Mouse (Mus musculus) midbrain, embryonic 15.5 days (tissue): ENCODE data around the gene BC030499. TPM values are rescaled to one million over a fixed set of nuclear protein-coding genes. Genes with fewer than 3 reads are reported as not detected.

Experiments used
- ATAC-seq: fragments of 200-750 bp; cut with Nextera tagmentation; replicated peaks from 2 replicates; pipeline ENCODE4 v1.8.0; 2017; ENCODE audit warnings: moderate TSS enrichment
- H3K27ac ChIP-seq: fragments of 300-500 bp; sonication (generic); 2 replicates; pipeline ENCODE4 v1.5.1; 2015; ENCODE audit warnings: mild to moderate bottlenecking, inconsistent platforms
- H3K27me3 ChIP-seq: fragments of 300-500 bp; sonication (generic); replicated peaks from 2 replicates; pipeline ENCODE4 v1.6.1; 2015; ENCODE audit warnings: inconsistent platforms
- H3K36me3 ChIP-seq: fragments of 300-500 bp; sonication (generic); replicated peaks from 2 replicates; pipeline ENCODE4 v1.6.1; 2015; ENCODE audit warnings: inconsistent platforms
- H3K4me1 ChIP-seq: fragments of 300-500 bp; sonication (generic); 2 replicates; pipeline ENCODE4 v1.6.1; 2015; ENCODE audit warnings: inconsistent platforms
- H3K4me2 ChIP-seq: fragments of 300-500 bp; sonication (generic); 2 replicates; pipeline ENCODE4 v1.6.1; 2015; ENCODE audit warnings: inconsistent platforms, mild to moderate bottlenecking, moderate library complexity
- H3K4me3 ChIP-seq: fragments of 300-500 bp; sonication (generic); 2 replicates; pipeline ENCODE4 v1.5.1; 2015; ENCODE audit warnings: mild to moderate bottlenecking, inconsistent platforms
- H3K9ac ChIP-seq: fragments of 300-500 bp; sonication (generic); 2 replicates; pipeline ENCODE4 v1.6.1; 2015; ENCODE audit warnings: mild to moderate bottlenecking, inconsistent platforms
- H3K9me3 ChIP-seq: fragments of 300-500 bp; sonication (generic); 2 replicates; pipeline ENCODE4 v1.6.1; 2016; ENCODE audit warnings: inconsistent platforms
- WGBS: fragments of 180-500 bp; shearing (Covaris S2); methylation state at CpG from one replicate; pipeline ENCODE4 v1.1.7; 2015; ENCODE audit warnings: mixed read lengths; 5-methylcytosine and 5-hydroxymethylcytosine counted together
- polyA plus RNA-seq: library from polyadenylated mRNA; unstranded; fragments of >200 nt; fragmentation: Nextera tagmentation; extraction: Ambion mirVana; gene quantifications from 2 replicates; pipeline ENCODE4 v1.2.1, GENCODE M21; 2015

The BC030499 gene
- polyA plus RNA-seq, 1 experiment from 2014 or later: 0.28 TPM

DNA sequence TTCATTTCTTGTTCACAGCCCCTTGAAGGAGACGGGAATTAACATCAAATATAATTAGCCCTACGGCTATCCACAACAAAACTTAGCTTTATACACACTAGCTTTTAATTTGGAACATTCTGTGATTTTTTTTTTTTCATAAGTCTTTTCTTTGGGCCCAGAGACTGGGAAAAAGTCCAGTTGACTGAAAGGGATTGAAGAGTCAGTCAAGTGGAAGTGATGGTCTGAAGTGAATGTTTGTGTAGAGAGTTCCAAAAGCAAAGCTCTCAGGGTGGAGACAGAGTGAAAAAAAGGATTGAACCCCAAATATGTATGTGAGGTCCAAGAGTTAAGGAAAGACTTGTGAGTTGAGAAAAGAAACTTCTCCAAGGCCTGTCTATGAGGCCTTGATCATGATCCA lies 27.8 kb downstream of the BC030499 start:
- Histone ChIP-seq H3K4me2 (no peak overlapping the region), H3K27ac (no peak overlapping the region), H3K9me3 (no peaks in the 10 kb centered on the region), H3K4me1 (peaks cover 4% of the 10 kb centered on the region; the same call in 1 of the 2 replicates), H3K36me3 (0 out of 2 replicates have a peak, but pooled peaks cover 3% of the 10 kb centered on the region), H3K27me3 (no peaks in the 10 kb centered on the region), H3K9ac (no peak overlapping the region), H3K4me3 (no peak overlapping the region)
- ATAC-seq: no peak
- 81% methylated on average over 2 of the region's 2 CpGs for WGBS

DNA sequence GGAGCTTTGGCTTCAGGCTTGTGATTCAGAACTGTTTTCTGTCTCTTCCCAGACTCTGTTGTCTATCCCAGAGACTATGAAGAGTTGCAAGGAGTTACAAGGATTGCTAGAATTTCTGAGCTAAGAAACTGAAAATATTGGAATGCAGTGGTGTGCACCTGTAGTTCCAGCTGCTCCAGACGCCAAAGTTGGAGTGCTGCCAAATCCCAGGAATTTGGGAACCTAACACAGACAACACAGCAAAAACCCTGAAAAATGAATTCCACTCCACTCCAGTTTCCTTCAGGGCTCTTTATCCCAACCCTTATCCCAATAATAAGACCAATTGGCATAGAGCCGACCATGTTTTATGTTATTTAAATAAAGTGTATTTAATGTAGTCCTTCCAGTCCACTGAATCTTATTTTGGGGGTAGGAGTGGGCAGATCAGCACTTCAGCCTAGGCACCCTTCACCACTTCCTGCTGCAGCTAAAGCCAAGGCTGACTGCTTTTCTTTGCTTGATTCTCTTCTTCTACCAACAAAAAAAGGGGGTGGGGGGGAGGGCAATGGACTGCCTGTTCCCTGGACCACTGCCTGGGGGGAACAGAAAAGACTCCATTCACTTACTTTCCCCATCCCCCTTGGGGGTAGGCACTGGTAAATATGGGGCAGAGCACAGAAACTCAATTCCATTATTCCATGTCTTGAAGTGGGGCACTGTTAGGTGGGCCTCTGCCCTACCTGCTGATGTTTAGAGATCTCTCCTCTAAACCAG lies 31.6 kb downstream of the BC030499 start:
- Histone ChIP-seq H3K4me1 (peaks cover 4% of the 10 kb centered on the region; the same call in 1 of the 2 replicates), H3K9me3 (no peaks in the 10 kb centered on the region), H3K36me3 (0 out of 2 replicates have a peak, but pooled peaks cover 3% of the 10 kb centered on the region), H3K9ac (no peak overlapping the region), H3K4me2 (peak overlapping the region; percentile 36), H3K27ac (peak overlapping the region; percentile 48; the same call in 1 of the 2 replicates), H3K27me3 (no peaks in the 10 kb centered on the region), H3K4me3 (peak overlapping the region; percentile 16; the same call in 1 of the 2 replicates)
- ATAC-seq: peak; percentile 28; the same call in 1 of the 2 replicates
- 56% methylated on average over 2 of the region's 2 CpGs for WGBS

DNA sequence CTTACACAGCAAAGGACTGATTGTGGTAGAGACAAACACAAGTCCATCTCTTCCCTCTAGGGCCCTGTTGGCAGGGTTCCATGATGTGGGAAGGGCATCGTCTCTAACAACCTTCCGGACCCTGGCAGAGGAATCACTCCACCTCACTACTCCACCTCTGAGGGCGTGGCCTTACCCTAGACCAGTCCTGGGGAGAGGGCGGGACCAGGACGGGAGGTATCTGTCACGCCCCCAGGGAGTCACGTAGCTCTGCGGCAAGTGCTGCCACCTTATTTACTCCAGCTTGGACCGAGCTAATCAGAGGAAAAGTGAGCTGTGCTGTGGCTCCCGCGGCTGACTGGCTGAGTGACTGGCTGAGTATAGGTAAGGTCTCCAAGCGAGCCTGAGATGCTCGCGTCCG lies 32.2 kb downstream of the BC030499 start, which contains the start of gene Aldoc:
Gene Aldoc (plus strand): TSS at position 109 of the 400 bp plus-strand sequence.
- 0 out of 2 replicates have a peak, but pooled peaks cover 3% of the 10 kb centered on the region for H3K36me3 ChIP-seq
- peak within 1 kb of the TSS; percentile 48 for H3K27ac ChIP-seq
- peaks cover 4% of the 10 kb centered on the region; the same call in 1 of the 2 replicates for H3K4me1 ChIP-seq
- peak; percentile 90 for ATAC-seq
- no peak within 1 kb of the TSS for H3K9ac ChIP-seq
- H3K27me3 ChIP-seq: no peaks in the 10 kb centered on the region
- H3K9me3 ChIP-seq: no peaks in the 10 kb centered on the region
- WGBS: 7% methylated on average over 15 of the region's 15 CpGs
- H3K4me3 ChIP-seq: peak within 1 kb of the TSS; percentile 16
- H3K4me2 ChIP-seq: peak within 1 kb of the TSS; percentile 36

GRCm38 (mm10) chr11:78324000-78324785 lies 33.6 kb downstream of the BC030499 start:
- Histone ChIP-seq H3K4me2 (0 out of 2 replicates have a peak overlapping the region, but pooled peaks have one; percentile 6), H3K27me3 (no peaks in the 10 kb centered on the region), H3K36me3 (0 out of 2 replicates have a peak, but pooled peaks cover under 1% of the 10 kb centered on the region), H3K4me3 (no peak overlapping the region), H3K27ac (0 out of 2 replicates have a peak overlapping the region, but pooled peaks have one; percentile 48), H3K4me1 (peaks cover 9% of the 10 kb centered on the region), H3K9ac (no peak overlapping the region), H3K9me3 (no peaks in the 10 kb centered on the region)
- 87% methylated on average over 15 of the region's 15 CpGs for WGBS
- ATAC-seq: no peak

DNA sequence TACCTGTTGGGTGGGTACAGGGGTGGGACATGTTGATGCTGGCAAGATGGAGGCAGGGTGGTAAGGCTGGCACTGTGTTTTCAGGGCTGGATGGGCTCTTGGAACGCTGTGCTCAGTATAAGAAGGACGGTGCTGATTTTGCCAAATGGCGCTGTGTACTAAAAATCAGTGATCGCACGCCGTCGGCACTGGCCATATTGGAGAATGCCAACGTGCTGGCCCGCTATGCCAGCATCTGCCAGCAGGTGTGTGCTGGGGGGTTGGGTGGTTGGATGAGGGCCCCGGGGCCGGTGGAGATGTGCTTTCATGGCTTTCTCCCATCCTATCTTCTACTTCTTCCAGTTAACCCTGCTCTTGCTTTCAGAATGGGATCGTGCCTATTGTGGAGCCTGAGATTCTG lies 34.3 kb downstream of the BC030499 start:
- no peak for ATAC-seq
- Histone ChIP-seq H3K36me3 (no peaks in the 10 kb centered on the region), H3K4me2 (no peak overlapping the region), H3K9ac (no peak overlapping the region), H3K9me3 (no peaks in the 10 kb centered on the region), H3K27ac (no peak overlapping the region), H3K4me3 (no peak overlapping the region), H3K4me1 (peaks cover 15% of the 10 kb centered on the region), H3K27me3 (no peaks in the 10 kb centered on the region)
- WGBS: 94% methylated on average over 12 of the region's 12 CpGs

DNA sequence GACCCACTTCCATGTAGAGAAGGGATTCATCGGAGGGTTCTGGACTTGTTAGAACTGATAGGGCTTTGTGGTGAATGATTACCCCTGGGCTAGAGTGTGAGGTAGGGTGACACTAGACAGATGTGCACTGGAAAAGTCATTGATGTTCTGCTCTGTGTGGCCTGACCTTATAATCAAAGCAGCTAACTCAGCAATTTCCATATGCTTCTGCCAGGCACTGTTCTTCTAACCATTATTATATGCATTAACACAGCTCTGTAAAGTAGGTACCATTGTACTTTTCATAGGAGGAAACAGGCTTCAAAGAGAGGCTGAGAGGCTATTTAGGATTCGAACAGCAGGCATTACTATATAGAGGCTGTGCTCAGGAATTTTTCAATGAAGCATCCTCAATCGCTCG lies 36.6 kb downstream of the BC030499 start:
- H3K27ac ChIP-seq: no peak overlapping the region
- no peak overlapping the region for H3K9ac ChIP-seq
- H3K9me3 ChIP-seq: no peaks in the 10 kb centered on the region
- H3K36me3 ChIP-seq: no peaks in the 10 kb centered on the region
- no peak overlapping the region for H3K4me3 ChIP-seq
- no peak for ATAC-seq
- H3K4me2 ChIP-seq: no peak overlapping the region
- peaks cover 15% of the 10 kb centered on the region for H3K4me1 ChIP-seq
- no peaks in the 10 kb centered on the region for H3K27me3 ChIP-seq
- WGBS: 89% methylated on average over 4 of the region's 4 CpGs

- Histone ChIP-seq H3K36me3 (0 out of 2 replicates have a peak, but pooled peaks cover 3% of the 10 kb centered on the region), H3K9me3 (no peaks in the 10 kb centered on the region), H3K27me3 (no peaks in the 10 kb centered on the region), H3K4me3 (peak within 1 kb of the TSS; percentile 96), H3K27ac (peak within 1 kb of the TSS; percentile 68), H3K9ac (peak within 1 kb of the TSS; percentile 84), H3K4me1 (peaks cover 13% of the 10 kb centered on the region), H3K4me2 (peak within 1 kb of the TSS; percentile 88)
- ATAC-seq: peak; percentile 97
- WGBS: 13% methylated on average over 37 of the region's 37 CpGs
These were observed 37.2 kb downstream of the BC030499 start, which contains the start of gene Pigs for GRCm38 (mm10) chr11:78327634-78328511. Pigs (plus strand) TSS chr11:78328415.

DNA sequence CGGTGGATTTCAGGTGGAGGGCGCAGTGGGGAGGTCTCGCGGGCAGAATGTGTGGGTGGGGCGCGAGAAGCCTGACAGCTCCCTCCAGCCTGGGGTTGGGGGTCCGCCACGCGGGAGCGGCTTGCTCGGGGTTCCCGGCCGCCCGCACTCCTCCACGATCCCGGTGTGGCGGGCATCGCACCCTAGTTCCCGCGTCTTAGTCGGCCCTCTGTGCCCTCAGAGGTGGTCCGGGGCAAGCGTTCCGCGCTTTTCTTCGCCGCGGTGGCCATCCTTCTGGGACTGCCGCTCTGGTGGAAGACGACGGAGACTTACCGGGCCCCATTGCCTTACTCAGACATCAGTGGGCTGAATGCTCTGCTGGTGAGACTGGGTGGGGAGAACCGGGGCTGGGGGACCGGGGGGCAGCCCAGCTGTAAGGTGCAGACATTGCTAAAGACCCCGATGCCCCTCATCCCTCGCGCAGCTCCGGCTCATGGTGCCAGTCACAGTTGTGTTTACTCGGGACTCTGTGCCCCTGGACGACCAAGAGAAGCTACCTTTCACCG lies 37.9 kb downstream of the BC030499 start:
- H3K4me2 ChIP-seq: peak overlapping the region; percentile 88
- WGBS: under 1% methylated on average over 41 of the region's 41 CpGs
- H3K4me3 ChIP-seq: peak overlapping the region; percentile 96
- peak overlapping the region; percentile 84 for H3K9ac ChIP-seq
- peaks cover 11% of the 10 kb centered on the region for H3K4me1 ChIP-seq
- peaks cover 9% of the 10 kb centered on the region; the same call in 1 of the 2 replicates for H3K36me3 ChIP-seq
- ATAC-seq: peak; percentile 46
- no peaks in the 10 kb centered on the region for H3K9me3 ChIP-seq
- H3K27me3 ChIP-seq: no peaks in the 10 kb centered on the region
- H3K27ac ChIP-seq: peak overlapping the region; percentile 66

DNA sequence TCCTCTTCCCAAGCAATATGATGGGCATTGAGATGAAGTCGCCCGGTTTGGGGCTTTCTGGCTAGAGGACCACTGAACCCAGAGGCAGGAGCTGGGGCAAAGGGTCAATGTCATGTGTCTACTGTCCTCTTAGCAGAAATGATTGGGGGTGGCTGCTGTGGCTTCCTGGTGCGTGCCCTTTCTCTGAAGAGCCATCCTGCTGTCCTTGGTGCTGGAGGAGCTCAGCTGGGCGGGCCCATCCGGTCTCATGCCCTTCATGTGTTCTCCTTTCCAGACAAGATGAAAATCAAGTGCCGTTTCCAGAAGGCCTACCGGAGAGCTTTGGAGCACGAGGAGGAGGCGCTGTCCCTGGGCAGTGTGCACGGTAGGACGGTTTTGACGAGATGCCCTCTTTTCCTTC lies 42.0 kb downstream of the BC030499 start:
- no peak overlapping the region for H3K9ac ChIP-seq
- ATAC-seq: no peak
- no peaks in the 10 kb centered on the region for H3K9me3 ChIP-seq
- H3K27me3 ChIP-seq: no peaks in the 10 kb centered on the region
- no peak overlapping the region for H3K27ac ChIP-seq
- peaks cover 11% of the 10 kb centered on the region for H3K4me1 ChIP-seq
- no peak overlapping the region for H3K4me2 ChIP-seq
- WGBS: 95% methylated on average over 12 of the region's 12 CpGs
- H3K4me3 ChIP-seq: no peak overlapping the region
- peaks cover 29% of the 10 kb centered on the region for H3K36me3 ChIP-seq

DNA sequence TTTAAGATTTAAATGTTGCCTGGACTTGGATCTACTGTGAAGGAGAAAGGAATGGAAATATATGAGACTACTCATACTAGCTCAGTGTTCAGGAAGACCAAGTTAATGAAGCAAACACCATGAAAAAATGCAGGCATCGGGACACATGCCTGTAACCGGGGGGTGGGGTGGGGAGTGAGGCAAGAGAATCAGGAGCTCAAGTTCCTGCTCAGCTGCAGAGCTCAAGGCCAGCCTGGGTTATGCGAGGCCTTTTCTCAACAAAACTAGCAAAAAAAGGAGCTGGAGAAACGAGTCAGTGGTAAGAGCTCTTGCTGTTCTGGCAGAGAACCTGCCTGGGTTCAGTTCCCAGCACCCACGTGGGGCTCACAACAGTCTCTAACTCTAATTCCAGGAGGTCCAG lies 43.4 kb downstream of the BC030499 start:
- H3K4me2 ChIP-seq: no peak overlapping the region
- H3K27me3 ChIP-seq: no peaks in the 10 kb centered on the region
- H3K4me1 ChIP-seq: peaks cover 8% of the 10 kb centered on the region
- WGBS: 95% methylated on average over 5 of the region's 5 CpGs
- H3K36me3 ChIP-seq: peaks cover 29% of the 10 kb centered on the region
- no peak for ATAC-seq
- no peak overlapping the region for H3K4me3 ChIP-seq
- H3K9me3 ChIP-seq: no peaks in the 10 kb centered on the region
- no peak overlapping the region for H3K27ac ChIP-seq
- no peak overlapping the region for H3K9ac ChIP-seq

GRCm38 (mm10) chr11:78337040-78337439 lies 46.4 kb downstream of the BC030499 start:
- peaks cover 39% of the 10 kb centered on the region for H3K36me3 ChIP-seq
- 97% methylated on average over 8 of the region's 8 CpGs for WGBS
- H3K4me3 ChIP-seq: no peak overlapping the region
- H3K4me1 ChIP-seq: no peaks in the 10 kb centered on the region
- no peaks in the 10 kb centered on the region for H3K27me3 ChIP-seq
- no peak overlapping the region for H3K4me2 ChIP-seq
- H3K9ac ChIP-seq: no peak overlapping the region
- ATAC-seq: no peak
- H3K27ac ChIP-seq: no peak overlapping the region
- no peaks in the 10 kb centered on the region for H3K9me3 ChIP-seq
